Mouse (Mus musculus) forebrain, embryonic 14.5 days (tissue): ENCODE measurements at regions not wholly inside any gene's neighbourhood (a gene's known extent, or its start where the extent isn't known, plus 50 kb on each side); places are given as distances from the start of the nearest gene placed in this dataset.
"Not testable (repeated sequence)": the region's sequence is repeated elsewhere in the genome, so short reads cannot be mapped to it uniquely, and the experiment has no call there.

ENCODE experiments used
- ATAC-seq: fragments of 200-750 bp; cut with Nextera tagmentation; 2 replicates; pipeline ENCODE4 v1.8.0; 2017; ENCODE audit warnings: mild to moderate bottlenecking, moderate library complexity
- DNase-seq: peaks from one replicate; pipeline ENCODE4 v3.0.0-alpha.2; 2015; ENCODE audit warnings: low spot score
- H3K27ac ChIP-seq: fragments of 300-500 bp; sonication (generic); 2 replicates; pipeline ENCODE4 v1.5.1; 2014; ENCODE audit warnings: low read depth, mild to moderate bottlenecking, control low read depth, low read length, moderate library complexity
- H3K27me3 ChIP-seq: fragments of 300-500 bp; sonication (generic); replicated peaks from 2 replicates; pipeline ENCODE4 v1.6.1; 2014; ENCODE audit warnings: low read length, control low read depth, mixed read lengths; ENCODE audit not compliant: control insufficient read depth, insufficient read depth
- H3K36me3 ChIP-seq: fragments of 300-500 bp; sonication (generic); 2 replicates; pipeline ENCODE4 v1.6.1; 2014; ENCODE audit warnings: low read length, control low read depth; ENCODE audit not compliant: control insufficient read depth, insufficient read depth
- H3K4me1 ChIP-seq: fragments of 300-500 bp; sonication (generic); 2 replicates; pipeline ENCODE4 v1.6.1; 2014; ENCODE audit warnings: antibody characterized with exemption, low read length, control low read depth; ENCODE audit not compliant: control insufficient read depth, insufficient read depth
- H3K4me2 ChIP-seq: fragments of 300-500 bp; sonication (generic); 2 replicates; pipeline ENCODE4 v1.6.1; 2014; ENCODE audit warnings: mild to moderate bottlenecking, control low read depth, low read length
- H3K4me3 ChIP-seq: fragments of 300-500 bp; sonication (generic); 2 replicates; pipeline ENCODE4 v1.5.1; 2014; ENCODE audit warnings: low read depth, low read length, control low read depth
- H3K9ac ChIP-seq: fragments of 300-500 bp; sonication (generic); 2 replicates; pipeline ENCODE4 v1.6.1; 2014; ENCODE audit warnings: mild to moderate bottlenecking, low read length, control low read depth, moderate library complexity
- H3K9me3 ChIP-seq: fragments of 300-500 bp; sonication (generic); replicated peaks from 2 replicates; pipeline ENCODE4 v1.6.1; 2016; ENCODE audit warnings: low read length, control low read depth, mixed read lengths; ENCODE audit not compliant: control insufficient read depth
- WGBS: fragments of 180-500 bp; shearing (Covaris S2); extraction: QIAGEN DNeasy Blood & Tissue Kit; methylation state at CpG from one replicate; pipeline ENCODE4 v1.1.7; 2014; 5-methylcytosine and 5-hydroxymethylcytosine counted together

- H3K36me3 ChIP-seq, H3K27me3 ChIP-seq, H3K4me2 ChIP-seq, H3K9ac ChIP-seq, H3K27ac ChIP-seq, H3K4me1 ChIP-seq, H3K9me3 ChIP-seq, H3K4me3 ChIP-seq, ATAC-seq: not testable (repeated sequence)
- peak; percentile 1 for DNase-seq
- WGBS = 5% methylated on average over 20 of the region's 39 CpGs
Measured at GRCm38 (mm10) chr12:21784403-21784802, 367.0 kb upstream of the Ywhaq start.

GRCm38 (mm10) chr12:21778717-21779116 is 361.3 kb upstream of the Ywhaq start:
- not testable (repeated sequence) for H3K36me3 ChIP-seq, H3K4me3 ChIP-seq, H3K27ac ChIP-seq, ATAC-seq, H3K9ac ChIP-seq, DNase-seq, H3K9me3 ChIP-seq, H3K4me2 ChIP-seq, H3K27me3 ChIP-seq, H3K4me1 ChIP-seq
- WGBS = 11% methylated on average over 18 of the region's 45 CpGs

- H3K36me3 ChIP-seq, H3K27me3 ChIP-seq, ATAC-seq, H3K9me3 ChIP-seq, H3K4me2 ChIP-seq, H3K4me3 ChIP-seq, H3K9ac ChIP-seq, H3K27ac ChIP-seq, DNase-seq, H3K4me1 ChIP-seq: not testable (repeated sequence)
- 41% methylated on average over 40 of the region's 50 CpGs for WGBS
Measured at GRCm38 (mm10) chr12:21778308-21778707, 360.9 kb upstream of the Ywhaq start.

- H3K4me2 ChIP-seq, H3K9ac ChIP-seq, H3K9me3 ChIP-seq, H3K36me3 ChIP-seq, H3K4me1 ChIP-seq, DNase-seq, ATAC-seq, H3K4me3 ChIP-seq, H3K27ac ChIP-seq, H3K27me3 ChIP-seq: not testable (repeated sequence)
- WGBS = 77% methylated on average over 2 of the region's 2 CpGs
Measured at GRCm38 (mm10) chr12:21767717-21768116, 350.3 kb upstream of the Ywhaq start.
